Mouse (Mus musculus) gastrocnemius, postnatal 14 days (tissue): ENCODE measurements around the gene Zbtb7b. TPM values are rescaled to one million over a fixed set of nuclear protein-coding genes. Genes with fewer than 3 reads are reported as not detected.
"Not testable (repeated sequence)": the region's sequence is repeated elsewhere in the genome, so short reads cannot be mapped to it uniquely, and the experiment has no call there.

Experiments used
- DNase-seq: peaks from one replicate; pipeline ENCODE4 v3.0.0; 2021; ENCODE audit warnings: mixed read lengths
- intact Hi-C: fragments of 180-260 bp; cut with DNase I; formaldehyde crosslinking; loops from one replicate; pipeline ENCODE4 v1.15.1; 2025; ENCODE audit warnings: low total_unique reads
- long read RNA-seq, 2 experiments: library from polyadenylated mRNA; stranded (forward); transcript quantifications; one replicate each; pipeline ENCODE4 v2.0.0; 2021
- total RNA-seq, 2 experiments: library from RNA; stranded (reverse); gene quantifications; 2 replicates each; pipeline ENCODE4 v1.2.3; 2021

Gene Zbtb7b
- 10 to 100 TPM; 18.4 to 24.0 TPM for total RNA-seq
- long read RNA-seq, experiment 1, partial matches to known transcripts: 9 of 10 reads
- long read RNA-seq, experiment 1, other reads (novel, unspliced or antisense): 0 of 10 reads
- long read RNA-seq, experiment 2, partial matches to known transcripts: 8 of 13 reads
- long read RNA-seq, experiment 2, other reads (novel, unspliced or antisense): 3 of 13 reads

DNA sequence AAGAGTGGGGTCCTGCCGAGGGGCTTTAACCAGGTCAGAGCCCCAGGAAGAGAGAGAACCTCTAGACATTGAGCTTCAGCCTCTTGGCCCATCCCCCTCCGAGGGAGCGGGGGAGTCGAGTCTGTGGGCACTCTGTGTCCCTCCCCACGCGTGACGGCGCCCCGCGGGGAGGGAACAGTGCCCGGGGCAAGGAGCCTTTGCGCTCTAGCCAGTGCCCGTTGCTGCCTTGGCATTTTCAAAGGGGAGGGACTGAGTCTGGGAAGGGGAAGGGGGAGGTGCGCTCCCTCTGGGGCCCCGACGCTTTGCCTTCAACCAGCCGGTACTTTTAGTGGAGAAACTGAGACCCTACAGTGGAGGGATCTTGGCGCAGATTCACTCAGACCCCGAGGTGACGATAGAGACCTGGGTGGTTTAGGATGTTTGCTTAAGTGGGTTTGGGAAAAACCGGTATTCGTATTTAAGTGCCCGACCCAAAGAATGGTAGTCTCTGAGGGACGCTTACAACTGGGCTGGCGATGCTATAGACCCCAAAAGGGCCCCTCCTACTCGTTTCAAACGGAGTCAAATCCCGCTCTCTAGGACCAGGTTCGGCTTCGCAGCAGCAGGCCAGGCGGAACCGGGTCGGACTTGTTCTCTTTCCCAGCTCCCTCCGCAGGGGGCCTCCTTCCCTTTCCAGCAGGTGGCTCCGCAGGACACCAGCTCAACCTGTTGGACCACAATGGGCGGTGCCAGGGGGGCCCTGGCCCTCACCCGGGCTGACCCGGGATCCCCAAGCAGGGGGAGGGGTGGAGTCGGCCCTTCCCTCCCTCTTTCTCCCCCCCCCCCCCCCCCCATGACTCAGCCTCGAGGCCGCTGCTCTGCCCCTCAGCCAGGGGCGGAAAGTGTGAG is at the start of gene Zbtb7b:
TSS of gene Zbtb7b (minus strand) at position 771 of the 888 bp plus-strand sequence.
- DNase-seq: peak; percentile 86
- intact Hi-C loops: no loop called here

DNA sequence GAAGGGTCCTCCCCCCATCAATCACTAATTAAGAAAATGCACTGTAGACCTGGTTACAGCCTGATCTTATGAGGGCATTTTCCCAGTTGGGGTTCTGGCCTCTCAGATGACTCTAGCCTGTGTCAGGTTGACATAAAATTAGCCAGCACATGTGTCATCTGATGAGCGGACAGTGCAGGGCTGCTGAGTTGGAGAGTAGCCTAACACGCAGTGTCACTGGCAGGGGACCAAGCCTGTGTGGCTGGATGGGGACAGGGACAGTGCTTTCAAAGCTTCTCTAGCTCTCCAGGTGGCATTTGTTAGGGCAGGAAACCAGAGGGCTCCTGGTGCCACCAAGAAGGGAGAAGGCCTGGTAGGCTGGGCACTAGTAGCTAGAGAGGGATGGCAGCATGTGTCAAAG is 46.1 kb upstream of the Zbtb7b start:
- intact Hi-C loops: no loop called here
- DNase-seq: peak; percentile 64

DNA sequence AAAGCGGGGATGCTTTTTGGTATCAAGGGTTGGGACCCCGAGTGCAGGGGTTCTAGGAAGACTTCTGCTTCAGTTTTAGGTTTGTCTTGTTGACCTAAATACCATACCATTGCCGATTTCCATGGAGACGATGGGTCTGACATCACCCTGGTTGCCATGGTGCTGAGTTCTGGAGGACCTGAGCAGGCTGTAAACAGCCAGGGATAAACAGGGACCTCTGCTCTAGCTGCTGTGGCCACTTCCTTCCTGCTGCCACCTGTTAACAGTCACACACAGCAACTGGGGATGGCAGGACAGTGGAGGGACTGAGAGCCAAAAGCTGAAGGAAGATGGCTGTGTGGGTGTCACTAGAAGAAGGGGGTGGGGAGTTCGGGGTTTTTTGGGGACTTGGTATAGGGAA is 42.7 kb upstream of the Zbtb7b start:
- peak; percentile 31 for DNase-seq
- intact Hi-C loops: no loop called here

DNA sequence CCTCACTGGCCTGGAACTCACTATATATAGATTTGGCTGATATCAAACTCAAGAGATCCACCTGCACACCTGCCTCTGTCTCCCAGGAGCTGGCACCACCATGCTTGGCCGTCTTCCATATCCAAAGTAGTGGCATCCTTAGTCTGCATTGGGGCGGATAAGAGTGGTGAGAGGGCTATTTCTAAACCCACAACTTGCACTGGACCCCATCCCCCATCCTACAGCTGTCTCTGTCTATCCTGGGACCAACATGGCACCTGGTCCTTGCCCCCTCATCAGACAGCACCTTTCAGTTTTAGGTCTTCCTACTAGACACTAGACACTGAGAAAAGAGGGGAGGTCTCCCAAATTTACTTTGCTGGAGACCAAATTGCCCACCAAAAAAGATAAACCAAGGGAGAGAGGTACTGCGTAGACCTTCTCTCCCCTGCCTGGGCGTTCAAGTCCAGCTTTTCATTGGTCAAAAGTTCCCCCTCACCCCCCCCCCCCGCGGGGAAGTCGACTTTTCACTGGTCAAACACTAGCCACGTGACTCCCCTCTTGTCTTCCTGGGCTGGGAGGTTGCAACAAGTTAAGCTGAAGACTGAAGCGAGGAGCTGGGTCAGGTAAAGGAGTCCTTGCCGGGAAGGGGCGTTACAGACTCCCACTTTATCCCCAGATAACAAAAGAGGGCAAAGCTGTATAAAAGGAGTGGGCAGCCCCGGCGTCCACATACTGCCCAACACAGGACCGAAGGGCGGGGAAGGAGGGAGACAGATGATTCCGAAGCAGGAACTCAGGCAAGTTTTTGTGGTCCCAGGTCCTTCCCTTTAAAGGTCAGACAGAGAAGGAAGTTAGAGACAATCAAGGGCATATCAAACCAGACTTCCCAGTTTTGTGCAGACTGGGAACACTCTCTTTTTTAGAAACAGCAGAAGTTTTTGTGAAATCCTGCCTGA is 41.9 kb upstream of the Zbtb7b start, which contains the start of gene Pbxip1:
TSS of gene Pbxip1 (plus strand) at position 531 of the 938 bp plus-strand sequence.
- peak; percentile 69 for DNase-seq
- intact Hi-C loops: no loop called here

DNA sequence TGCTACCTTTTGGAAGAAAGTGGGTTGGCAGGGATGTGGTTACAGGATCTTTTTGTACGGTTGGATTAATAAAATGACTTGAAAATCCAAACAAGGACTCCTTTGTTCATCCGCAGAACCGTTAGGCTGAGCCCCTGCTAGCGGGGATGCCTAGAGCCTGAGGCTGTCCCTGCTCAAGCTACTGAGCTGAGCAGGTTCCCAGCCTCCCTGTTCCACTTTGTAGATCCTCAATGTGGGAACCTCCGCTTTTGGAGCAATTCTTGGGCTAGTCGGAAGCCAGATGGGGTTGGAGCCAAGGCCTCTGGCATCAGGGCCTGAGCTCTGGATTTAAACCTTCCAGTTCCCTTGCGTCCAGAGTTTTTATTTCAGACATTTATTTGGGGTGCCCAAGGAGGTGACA is 40.5 kb upstream of the Zbtb7b start:
- DNase-seq: no peak

DNA sequence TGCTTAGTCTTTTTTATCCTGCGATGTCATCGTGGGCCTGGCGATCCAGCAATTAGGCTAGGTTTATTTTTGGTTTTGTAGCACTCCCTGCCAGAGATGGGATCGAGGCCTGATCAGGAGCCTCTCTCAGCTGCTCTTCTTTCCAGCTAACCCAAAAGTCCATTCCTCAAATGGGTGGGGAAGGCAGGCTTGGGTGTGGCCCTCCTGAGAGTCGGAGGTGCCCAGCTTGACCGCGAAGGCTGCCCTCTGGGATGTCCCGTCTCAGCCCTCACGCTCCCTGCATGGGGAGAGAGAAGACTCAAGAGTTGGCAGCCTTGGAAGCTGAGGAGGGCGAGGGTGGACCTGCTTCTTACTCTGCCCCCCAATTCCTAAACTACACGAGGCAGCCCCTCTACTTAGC is 40.0 kb upstream of the Zbtb7b start:
- intact Hi-C loops: no loop called here
- DNase-seq: no peak

More for the DNA sequence above, 40.5 kb upstream of the Zbtb7b start:
- intact Hi-C loops: no loop called here

DNA sequence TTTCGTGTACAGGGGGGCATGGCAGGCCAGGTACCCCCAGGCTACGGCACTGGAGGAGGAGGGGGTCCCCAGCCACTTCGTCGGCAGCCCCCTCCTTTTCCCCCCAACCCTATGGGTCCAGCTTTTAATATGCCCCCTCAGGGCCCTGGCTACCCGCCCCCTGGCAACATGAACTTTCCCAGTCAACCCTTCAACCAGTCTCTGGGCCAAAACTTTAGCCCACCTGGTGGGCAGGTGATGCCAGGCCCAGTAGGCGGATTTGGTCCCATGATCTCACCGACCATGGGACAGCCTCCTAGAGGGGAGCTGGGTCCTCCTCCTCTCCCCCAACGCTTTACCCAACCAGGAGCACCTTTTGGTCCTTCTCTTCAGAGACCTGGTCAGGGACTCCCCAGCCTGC is 38.0 kb upstream of the Zbtb7b start:
- no peak for DNase-seq
- intact Hi-C loops: no loop called here

DNA sequence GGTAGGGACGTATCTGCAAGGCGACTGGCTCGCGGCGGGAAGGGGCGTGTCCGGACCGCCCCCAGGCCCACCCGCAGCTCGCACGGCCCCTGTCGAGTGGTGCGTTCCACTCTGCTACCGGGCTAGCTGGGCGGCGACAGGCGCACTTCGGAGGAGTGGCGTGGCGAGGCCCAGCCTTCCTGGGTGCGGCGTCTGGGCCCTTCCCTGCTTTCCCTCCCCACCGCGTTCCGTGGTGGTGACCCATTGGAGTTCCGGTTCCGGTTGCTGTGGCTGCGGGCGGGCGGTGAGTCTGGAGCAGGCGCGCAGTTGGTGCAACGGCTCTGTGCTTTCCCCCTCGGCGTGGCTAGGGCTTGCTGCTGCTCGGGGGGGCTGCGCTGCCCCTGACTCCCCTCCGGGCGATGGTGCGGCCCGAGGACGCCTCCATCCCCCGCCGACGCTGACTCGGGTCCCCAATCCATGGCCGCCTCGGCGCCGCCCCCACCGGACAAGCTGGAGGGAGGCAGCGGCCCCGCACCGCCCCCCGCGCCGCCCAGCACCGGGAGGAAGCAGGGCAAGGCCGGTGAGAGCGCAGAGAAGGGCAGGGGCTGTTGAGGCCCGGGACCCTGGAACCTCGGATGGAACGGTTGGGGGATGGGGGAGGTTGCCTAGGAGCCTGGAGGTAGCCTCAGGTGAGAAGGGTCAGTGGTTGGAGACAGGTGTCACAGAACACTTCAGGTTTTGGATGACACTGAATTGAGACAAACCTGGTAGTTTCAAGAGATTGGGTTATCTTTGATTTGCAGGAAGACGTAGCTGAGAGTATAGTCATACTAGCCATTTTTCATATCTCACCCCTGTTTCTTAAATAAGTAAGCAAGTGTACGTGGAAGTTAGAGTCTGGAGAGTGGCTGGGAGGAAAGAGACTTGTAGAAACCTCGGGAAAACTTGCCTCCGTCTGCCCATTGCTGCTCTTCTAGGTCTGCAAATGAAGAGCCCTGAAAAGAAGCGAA is 35.9 kb upstream of the Zbtb7b start, which contains the start of gene Pygo2:
TSS of gene Pygo2 (plus strand) at position 44 of the 989 bp plus-strand sequence.
- peak; percentile 97 for DNase-seq
- intact Hi-C loops: no loop called here

DNA sequence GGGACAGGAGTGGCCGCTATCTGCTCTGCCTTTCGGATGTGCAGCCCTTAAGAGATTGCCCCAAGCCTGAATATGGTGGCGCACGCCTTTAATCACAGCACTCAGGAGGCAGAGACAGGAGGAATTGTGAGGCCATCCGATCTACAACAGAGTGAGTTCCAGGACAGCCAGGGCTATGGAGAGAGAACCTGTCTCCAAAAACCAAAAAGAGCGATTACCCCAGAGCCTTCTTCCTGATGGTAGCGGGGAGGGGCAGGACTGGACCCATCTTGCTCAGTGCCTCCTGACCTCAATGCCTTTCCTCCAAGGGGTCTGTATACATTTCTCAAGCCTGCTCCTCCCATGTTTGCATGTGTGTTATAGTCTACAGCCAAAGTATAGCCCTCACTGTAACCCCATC is 34.4 kb upstream of the Zbtb7b start:
- DNase-seq: not testable (repeated sequence)

DNA sequence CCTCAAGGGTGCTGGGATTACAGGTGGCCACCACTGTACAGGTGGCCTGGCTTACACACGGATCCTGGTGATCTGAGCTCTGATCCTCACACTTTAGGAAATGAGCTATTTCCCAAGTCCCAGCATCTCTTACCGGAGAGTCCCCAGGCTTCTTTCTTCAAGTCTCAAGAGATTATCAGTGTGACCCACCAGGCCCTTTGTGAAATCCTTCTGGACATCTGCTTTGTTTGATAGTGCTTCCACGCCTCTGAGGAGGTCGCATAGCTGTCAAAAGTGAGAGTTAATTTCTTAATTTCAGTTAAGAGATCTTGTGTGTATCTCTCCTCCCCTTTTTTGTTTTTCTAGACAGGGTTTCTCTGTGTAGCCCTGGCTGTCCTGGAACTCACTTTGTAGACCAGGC is 31.3 kb upstream of the Zbtb7b start:
- intact Hi-C loops: no loop called here
- DNase-seq: no peak

More for the DNA sequence above, 34.4 kb upstream of the Zbtb7b start:
- intact Hi-C loops: not testable (repeated sequence)

DNA sequence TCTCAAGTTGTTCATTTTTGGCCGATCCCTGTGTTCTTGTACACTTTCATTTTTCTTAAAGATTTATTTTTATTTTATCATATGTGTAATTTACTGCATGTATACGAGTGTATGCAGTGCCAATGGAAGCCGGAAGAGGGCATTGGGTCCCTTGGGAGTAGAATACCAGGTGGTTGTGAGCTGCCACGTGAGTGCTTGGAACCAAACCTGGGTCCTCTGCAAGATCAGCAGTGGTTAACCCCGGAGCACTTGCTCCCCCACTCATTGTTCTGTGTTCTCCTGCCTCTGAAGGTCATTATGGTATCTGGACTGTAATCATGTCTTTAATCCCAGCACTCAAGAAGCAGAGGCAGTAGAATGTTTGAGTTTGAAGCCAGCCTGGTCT is 30.6 kb upstream of the Zbtb7b start:
- no peak for DNase-seq
- intact Hi-C loops: no loop called here

DNA sequence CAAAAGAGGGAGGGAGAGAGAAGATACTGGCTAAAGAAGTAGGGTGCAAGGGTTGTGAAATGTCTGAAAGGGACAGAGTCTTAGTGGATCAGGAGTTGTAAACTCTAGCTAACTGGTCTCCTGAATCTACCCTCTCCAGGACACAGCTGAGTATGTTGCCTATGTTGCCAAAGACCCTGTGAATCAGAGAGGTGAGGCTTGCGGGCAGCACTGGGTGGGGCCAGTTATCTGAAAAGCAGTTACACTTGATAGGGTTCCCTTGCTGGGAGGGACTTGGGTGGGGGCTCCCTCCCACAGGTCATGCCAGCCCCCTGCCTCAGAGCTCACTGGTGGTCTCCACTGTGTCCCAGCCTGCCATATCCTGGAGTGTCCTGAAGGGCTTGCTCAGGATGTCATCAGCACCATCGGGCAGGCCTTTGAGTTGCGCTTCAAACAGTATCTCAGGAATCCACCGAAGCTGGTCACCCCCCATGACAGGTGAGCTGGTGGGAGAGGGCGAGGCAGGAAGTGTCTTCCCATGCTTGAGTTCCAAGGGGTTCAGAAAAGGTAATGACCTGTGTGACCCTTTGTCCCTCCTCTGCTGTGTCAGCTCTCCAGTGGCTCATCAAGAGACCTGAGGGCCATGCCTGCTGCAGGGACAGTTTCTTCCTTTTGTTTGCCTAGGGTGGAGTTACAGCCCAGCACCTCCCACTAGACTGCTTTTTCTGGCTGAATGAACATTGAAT is 30.0 kb upstream of the Zbtb7b start:
- intact Hi-C loops: no loop called here
- no peak for DNase-seq

DNA sequence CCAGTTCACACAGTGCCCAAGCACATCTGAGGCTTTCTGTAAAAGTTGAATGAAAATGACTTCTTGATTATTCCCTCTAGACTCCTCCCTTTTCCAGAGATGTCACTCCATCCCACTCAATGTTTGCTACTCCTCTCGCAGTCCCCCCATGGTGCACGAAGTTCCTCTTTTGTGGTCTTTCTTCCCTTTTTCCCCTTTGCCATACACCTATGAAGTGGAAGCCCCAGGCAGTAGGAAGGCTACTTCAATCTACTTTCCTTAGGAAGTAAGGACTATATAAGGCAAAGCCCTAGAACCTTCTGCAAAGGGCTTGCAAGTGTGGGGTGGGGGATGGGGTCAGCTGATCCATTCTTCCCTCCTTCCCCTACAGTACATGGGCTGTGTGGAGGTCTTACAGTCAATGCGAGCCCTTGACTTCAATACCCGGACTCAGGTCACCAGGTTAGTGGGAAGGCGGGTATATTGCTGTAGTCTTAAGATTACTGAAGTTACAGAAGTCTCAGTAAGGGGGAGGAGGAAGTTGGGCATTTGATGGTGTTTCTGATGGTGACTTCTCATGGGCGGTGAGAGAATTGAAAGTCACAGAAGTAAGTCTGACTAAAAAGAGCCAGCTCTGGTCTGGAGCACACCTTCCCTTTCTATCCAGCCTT is 28.1 kb upstream of the Zbtb7b start:
- DNase-seq: no peak
- intact Hi-C loops: no loop called here

DNA sequence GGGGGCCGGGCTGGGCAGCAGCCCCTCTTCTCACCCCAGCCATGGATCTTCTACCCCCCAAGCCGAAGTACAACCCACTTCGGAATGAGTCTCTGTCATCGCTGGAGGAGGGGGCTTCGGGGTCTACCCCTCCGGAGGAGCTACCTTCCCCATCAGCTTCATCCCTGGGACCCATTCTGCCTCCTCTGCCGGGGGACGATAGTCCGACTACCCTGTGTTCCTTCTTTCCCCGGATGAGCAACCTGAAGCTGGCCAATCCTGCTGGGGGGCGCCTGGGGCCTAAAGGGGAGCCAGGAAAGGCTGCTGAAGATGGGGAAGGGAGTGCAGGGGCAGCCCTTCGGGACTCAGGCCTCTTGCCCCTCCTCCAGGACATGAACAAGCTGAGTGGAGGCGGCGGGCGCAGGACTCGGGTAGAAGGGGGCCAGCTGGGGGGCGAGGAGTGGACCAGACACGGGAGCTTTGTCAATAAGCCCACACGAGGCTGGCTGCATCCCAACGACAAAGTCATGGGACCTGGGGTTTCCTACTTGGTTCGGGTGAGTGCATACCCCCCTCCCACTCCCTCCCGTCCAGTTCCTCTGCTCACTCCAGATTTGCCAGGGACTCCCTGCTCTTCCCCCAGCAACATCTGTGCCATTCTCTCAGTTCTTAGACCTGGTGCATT is 27.4 kb upstream of the Zbtb7b start:
- DNase-seq: peak; percentile 40
- intact Hi-C loops: no loop called here

DNA sequence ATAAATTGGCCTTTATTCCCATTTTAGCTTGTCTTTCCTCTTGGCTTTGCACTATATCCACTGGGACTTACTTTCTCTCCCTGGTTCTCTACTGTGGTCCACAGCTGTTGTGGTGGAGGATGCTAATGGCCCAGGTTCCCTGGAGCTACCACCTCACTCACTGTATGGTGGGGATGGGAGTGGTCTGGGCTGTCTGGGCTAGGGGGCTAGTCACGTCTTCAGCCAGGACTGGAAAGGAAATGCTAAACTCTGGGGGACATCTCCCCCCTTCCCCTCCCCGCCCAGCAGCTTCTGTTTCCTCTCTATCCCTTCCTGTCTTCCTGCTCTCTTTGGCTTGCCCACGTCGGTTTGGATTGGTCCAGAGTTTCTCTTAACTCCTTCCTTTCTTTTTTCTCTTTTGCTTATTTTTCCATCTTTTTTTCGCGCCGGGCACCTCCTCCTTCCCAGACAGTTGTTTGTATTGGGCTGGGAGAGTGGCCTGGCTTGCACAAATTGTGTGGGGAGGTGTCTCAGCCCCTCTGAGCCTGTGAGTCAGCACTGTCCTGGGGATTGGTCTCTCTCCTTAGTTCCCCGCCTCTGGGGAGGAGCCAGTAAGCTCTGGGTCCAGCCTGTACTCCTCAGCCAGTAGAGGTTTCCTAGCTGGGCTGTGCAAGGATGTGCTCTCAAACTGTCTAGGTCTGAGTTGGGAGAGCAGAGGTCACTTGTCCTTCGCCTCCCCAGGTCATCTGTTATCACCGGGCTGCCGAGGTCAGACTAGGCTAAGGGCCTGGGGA is 26.6 kb upstream of the Zbtb7b start:
- intact Hi-C loops: no loop called here

DNA sequence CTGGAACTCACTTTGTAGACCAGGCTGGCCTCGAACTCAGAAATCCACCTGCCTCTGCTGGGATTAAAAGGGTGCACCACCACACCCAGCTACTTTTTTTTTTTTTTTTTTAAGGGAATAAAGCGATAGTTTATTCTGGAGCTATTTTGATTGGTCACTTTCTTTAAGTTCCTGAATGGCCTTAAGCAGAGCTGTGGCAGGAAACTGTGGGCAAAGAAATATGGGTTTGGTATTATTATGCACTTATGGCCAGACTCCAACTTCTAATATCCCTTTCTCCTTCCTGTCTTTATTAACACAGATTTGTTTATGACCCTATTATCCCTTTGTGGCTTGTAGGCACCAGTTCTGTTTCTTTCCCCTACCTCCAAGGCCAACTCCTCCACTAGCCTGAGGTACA is 25.8 kb upstream of the Zbtb7b start:
- intact Hi-C loops: no loop called here
- DNase-seq: no peak

More for the DNA sequence above, 26.6 kb upstream of the Zbtb7b start:
- DNase-seq: peak; percentile 89
